Mouse (Mus musculus): ENCODE results near the gene Pde4d. TPM values are rescaled to one million over a fixed set of nuclear protein-coding genes. Genes with fewer than 3 reads are reported as not detected.

Gene Pde4d
- polyA plus RNA-seq, 1 experiment from 2014 or later = 18.6 TPM

GRCm38 (mm10) chr13:108859336-108859735, 409.6 kb downstream of the Pde4d start:
- no peaks in the 10 kb centered on the region for H3K4me1 ChIP-seq (replicated peaks; ENCODE audit: control insufficient read depth, insufficient read depth, low read length)
- no peak for DNase-seq (ENCODE audit: low spot score)

GRCm38 (mm10) chr13:108860737-108861136, 411.0 kb downstream of the Pde4d start:
- WGBS = 75% methylated on average over 7 of the region's 7 CpGs
- Histone ChIP-seq H3K4me3 (ENCODE audit: low read depth, low read length) (no peak overlapping the region), H3K9ac (ENCODE audit: low read length) (no peak overlapping the region), H3K9me3 (ENCODE audit: control insufficient read depth, low read length) (no peaks in the 10 kb centered on the region), H3K4me1 (replicated peaks; ENCODE audit: control insufficient read depth, insufficient read depth, low read length) (no peaks in the 10 kb centered on the region), H3K27ac (ENCODE audit: low read depth) (no peak overlapping the region), H3K27me3 (replicated peaks; ENCODE audit: control insufficient read depth, insufficient read depth, low read length) (no peaks in the 10 kb centered on the region), H3K4me2 (ENCODE audit: low read length) (no peak overlapping the region), H3K36me3 (ENCODE audit: control insufficient read depth, insufficient read depth, low read length) (no peaks in the 10 kb centered on the region)
- ATAC-seq (replicated peaks; ENCODE audit: low FRiP score, low TSS enrichment, low read depth) (no peak), DNase-seq (ENCODE audit: low spot score) (no peak)

More at GRCm38 (mm10) chr13:108859336-108859735, 409.6 kb downstream of the Pde4d start:
- no peak overlapping the region for H3K4me3 ChIP-seq (ENCODE audit: low read depth, low read length)
- H3K9ac ChIP-seq (ENCODE audit: low read length) = no peak overlapping the region
- no peaks in the 10 kb centered on the region for H3K9me3 ChIP-seq (ENCODE audit: control insufficient read depth, low read length)
- H3K36me3 ChIP-seq (ENCODE audit: control insufficient read depth, insufficient read depth, low read length) = no peaks in the 10 kb centered on the region
- no peak for ATAC-seq (replicated peaks; ENCODE audit: low FRiP score, low TSS enrichment, low read depth)
- H3K27ac ChIP-seq (ENCODE audit: low read depth) = no peak overlapping the region
- no peak overlapping the region for H3K4me2 ChIP-seq (ENCODE audit: low read length)
- H3K27me3 ChIP-seq (replicated peaks; ENCODE audit: control insufficient read depth, insufficient read depth, low read length) = no peaks in the 10 kb centered on the region
- WGBS = 75% methylated on average over 3 of the region's 3 CpGs

GRCm38 (mm10) chr13:108861707-108862106, 412.0 kb downstream of the Pde4d start:
- Histone ChIP-seq H3K4me3 (ENCODE audit: low read depth, low read length) (no peak overlapping the region), H3K27me3 (replicated peaks; ENCODE audit: control insufficient read depth, insufficient read depth, low read length) (no peaks in the 10 kb centered on the region), H3K4me1 (replicated peaks; ENCODE audit: control insufficient read depth, insufficient read depth, low read length) (no peaks in the 10 kb centered on the region), H3K9me3 (ENCODE audit: control insufficient read depth, low read length) (no peaks in the 10 kb centered on the region), H3K9ac (ENCODE audit: low read length) (no peak overlapping the region), H3K36me3 (ENCODE audit: control insufficient read depth, insufficient read depth, low read length) (no peaks in the 10 kb centered on the region), H3K27ac (ENCODE audit: low read depth) (no peak overlapping the region), H3K4me2 (ENCODE audit: low read length) (no peak overlapping the region)
- 86% methylated on average over 7 of the region's 7 CpGs for WGBS
- DNase-seq (ENCODE audit: low spot score) = no peak
- ATAC-seq (replicated peaks; ENCODE audit: low FRiP score, low TSS enrichment, low read depth) = no peak

DNA sequence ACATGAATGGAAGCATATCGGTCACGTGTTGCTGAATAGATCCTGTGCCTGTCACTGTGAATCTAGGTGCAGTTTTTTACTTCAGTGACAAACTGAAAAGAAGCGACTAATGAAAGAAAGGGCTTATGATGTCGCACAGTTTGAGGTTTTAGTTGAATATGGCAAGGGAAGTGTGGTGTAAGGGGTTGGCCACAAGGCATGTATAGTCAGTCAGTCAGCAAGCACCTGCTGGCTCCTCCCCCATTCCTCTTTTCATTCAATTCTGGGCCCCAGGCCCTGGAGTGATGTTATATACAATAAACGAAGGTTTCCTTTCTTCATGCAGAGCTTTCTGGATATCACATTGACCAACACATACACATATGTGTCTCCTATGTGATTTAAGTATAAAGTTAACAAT, 412.4 kb downstream of the Pde4d start:
- Histone ChIP-seq H3K27ac (ENCODE audit: low read depth) (no peak overlapping the region), H3K4me3 (ENCODE audit: low read depth, low read length) (no peak overlapping the region), H3K4me1 (replicated peaks; ENCODE audit: control insufficient read depth, insufficient read depth, low read length) (no peaks in the 10 kb centered on the region), H3K4me2 (ENCODE audit: low read length) (no peak overlapping the region), H3K27me3 (replicated peaks; ENCODE audit: control insufficient read depth, insufficient read depth, low read length) (no peaks in the 10 kb centered on the region), H3K9me3 (ENCODE audit: control insufficient read depth, low read length) (no peaks in the 10 kb centered on the region), H3K36me3 (ENCODE audit: control insufficient read depth, insufficient read depth, low read length) (no peaks in the 10 kb centered on the region), H3K9ac (ENCODE audit: low read length) (no peak overlapping the region)
- DNase-seq (ENCODE audit: low spot score) (no peak), ATAC-seq (replicated peaks; ENCODE audit: low FRiP score, low TSS enrichment, low read depth) (no peak)
- WGBS = 82% methylated on average over 5 of the region's 5 CpGs

GRCm38 (mm10) chr13:108900160-108900559, 450.4 kb downstream of the Pde4d start:
- H3K27me3 ChIP-seq (replicated peaks; ENCODE audit: control insufficient read depth, insufficient read depth, low read length) = no peaks in the 10 kb centered on the region
- WGBS = 93% methylated on average over 5 of the region's 5 CpGs

GRCm38 (mm10) chr13:108905121-108905520, 455.4 kb downstream of the Pde4d start:
- Histone ChIP-seq H3K27me3 (replicated peaks; ENCODE audit: control insufficient read depth, insufficient read depth, low read length) (no peaks in the 10 kb centered on the region), H3K4me3 (ENCODE audit: low read depth, low read length) (no peak overlapping the region), H3K4me2 (ENCODE audit: low read length) (no peak overlapping the region), H3K9ac (ENCODE audit: low read length) (no peak overlapping the region), H3K27ac (ENCODE audit: low read depth) (no peak overlapping the region), H3K9me3 (ENCODE audit: control insufficient read depth, low read length) (no peaks in the 10 kb centered on the region), H3K4me1 (replicated peaks; ENCODE audit: control insufficient read depth, insufficient read depth, low read length) (no peaks in the 10 kb centered on the region), H3K36me3 (ENCODE audit: control insufficient read depth, insufficient read depth, low read length) (no peaks in the 10 kb centered on the region)
- ATAC-seq (replicated peaks; ENCODE audit: low FRiP score, low TSS enrichment, low read depth) = no peak
- 65% methylated on average over 2 of the region's 2 CpGs for WGBS
- no peak for DNase-seq (ENCODE audit: low spot score)

More at GRCm38 (mm10) chr13:108900160-108900559, 450.4 kb downstream of the Pde4d start:
- Histone ChIP-seq H3K4me2 (ENCODE audit: low read length) (no peak overlapping the region), H3K9ac (ENCODE audit: low read length) (no peak overlapping the region), H3K27ac (ENCODE audit: low read depth) (no peak overlapping the region), H3K4me1 (replicated peaks; ENCODE audit: control insufficient read depth, insufficient read depth, low read length) (no peaks in the 10 kb centered on the region), H3K9me3 (ENCODE audit: control insufficient read depth, low read length) (no peaks in the 10 kb centered on the region), H3K36me3 (ENCODE audit: control insufficient read depth, insufficient read depth, low read length) (no peaks in the 10 kb centered on the region), H3K4me3 (ENCODE audit: low read depth, low read length) (no peak overlapping the region)
- no peak for ATAC-seq (replicated peaks; ENCODE audit: low FRiP score, low TSS enrichment, low read depth)
- no peak for DNase-seq (ENCODE audit: low spot score)

- Histone ChIP-seq H3K9ac (ENCODE audit: low read length) (no peak overlapping the region), H3K4me1 (replicated peaks; ENCODE audit: control insufficient read depth, insufficient read depth, low read length) (no peaks in the 10 kb centered on the region), H3K27ac (ENCODE audit: low read depth) (no peak overlapping the region), H3K4me3 (ENCODE audit: low read depth, low read length) (no peak overlapping the region), H3K4me2 (ENCODE audit: low read length) (no peak overlapping the region), H3K27me3 (replicated peaks; ENCODE audit: control insufficient read depth, insufficient read depth, low read length) (no peaks in the 10 kb centered on the region), H3K36me3 (ENCODE audit: control insufficient read depth, insufficient read depth, low read length) (no peaks in the 10 kb centered on the region), H3K9me3 (ENCODE audit: control insufficient read depth, low read length) (no peaks in the 10 kb centered on the region)
- ATAC-seq (replicated peaks; ENCODE audit: low FRiP score, low TSS enrichment, low read depth) (no peak), DNase-seq (ENCODE audit: low spot score) (no peak)
- 90% methylated on average over 2 of the region's 2 CpGs for WGBS
Measured at GRCm38 (mm10) chr13:108909193-108909592, 459.4 kb downstream of the Pde4d start.

DNA sequence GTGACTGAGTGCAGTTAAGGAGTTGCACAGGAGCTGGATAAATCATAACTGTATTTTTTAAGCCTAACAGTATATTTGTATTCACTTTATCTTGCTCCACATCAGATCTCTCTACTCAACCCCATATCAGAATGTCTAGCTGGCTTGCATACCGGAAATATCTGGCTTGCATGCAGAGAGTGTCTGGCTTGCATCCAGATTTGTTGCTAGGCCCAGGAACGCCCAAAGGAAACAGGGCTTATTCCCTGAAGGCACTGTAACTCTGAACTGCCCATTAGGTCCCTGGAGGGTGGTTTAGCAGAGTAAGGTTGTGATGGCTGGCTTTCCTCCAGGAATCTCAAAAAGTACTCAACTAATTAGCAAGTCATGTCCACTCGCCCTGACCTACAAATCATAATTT, 464.9 kb downstream of the Pde4d start:
- Histone ChIP-seq H3K9me3 (ENCODE audit: control insufficient read depth, low read length) (no peaks in the 10 kb centered on the region), H3K4me3 (ENCODE audit: low read depth, low read length) (no peak overlapping the region), H3K9ac (ENCODE audit: low read length) (no peak overlapping the region), H3K36me3 (ENCODE audit: control insufficient read depth, insufficient read depth, low read length) (no peaks in the 10 kb centered on the region), H3K27ac (ENCODE audit: low read depth) (no peak overlapping the region), H3K4me2 (ENCODE audit: low read length) (no peak overlapping the region), H3K27me3 (replicated peaks; ENCODE audit: control insufficient read depth, insufficient read depth, low read length) (no peaks in the 10 kb centered on the region), H3K4me1 (replicated peaks; ENCODE audit: control insufficient read depth, insufficient read depth, low read length) (no peaks in the 10 kb centered on the region)
- ATAC-seq (replicated peaks; ENCODE audit: low FRiP score, low TSS enrichment, low read depth) (no peak), DNase-seq (ENCODE audit: low spot score) (no peak)
- WGBS = 51% methylated on average over 3 of the region's 3 CpGs

DNA sequence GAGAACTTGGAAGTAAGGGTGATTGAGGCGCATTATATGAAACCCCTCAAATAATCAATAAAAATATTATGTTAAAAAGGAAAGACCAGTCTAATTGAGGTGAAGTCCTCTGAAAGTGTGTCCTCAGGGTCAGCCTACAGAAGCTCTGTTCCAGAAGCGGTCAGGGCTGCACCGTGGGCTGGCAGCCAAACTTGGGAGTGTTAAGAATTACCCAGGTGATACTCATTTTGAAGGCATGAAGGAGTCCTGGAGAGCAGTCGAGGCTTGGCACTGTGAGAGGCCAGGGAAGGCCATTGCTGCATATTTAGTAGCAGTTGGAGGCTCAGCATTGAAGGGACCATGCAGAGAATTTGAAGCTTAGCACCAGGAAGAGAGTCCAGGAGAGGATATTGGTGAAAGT, 471.4 kb downstream of the Pde4d start:
- no peak overlapping the region for H3K27ac ChIP-seq (ENCODE audit: low read depth)

More for the DNA sequence above, 471.4 kb downstream of the Pde4d start:
- Histone ChIP-seq H3K36me3 (ENCODE audit: control insufficient read depth, insufficient read depth, low read length) (no peaks in the 10 kb centered on the region), H3K27me3 (replicated peaks; ENCODE audit: control insufficient read depth, insufficient read depth, low read length) (no peaks in the 10 kb centered on the region), H3K4me3 (ENCODE audit: low read depth, low read length) (no peak overlapping the region), H3K9me3 (ENCODE audit: control insufficient read depth, low read length) (no peaks in the 10 kb centered on the region), H3K4me2 (ENCODE audit: low read length) (no peak overlapping the region), H3K9ac (ENCODE audit: low read length) (no peak overlapping the region), H3K4me1 (replicated peaks; ENCODE audit: control insufficient read depth, insufficient read depth, low read length) (no peaks in the 10 kb centered on the region)
- 84% methylated on average over 4 of the region's 4 CpGs for WGBS
- no peak for ATAC-seq (replicated peaks; ENCODE audit: low FRiP score, low TSS enrichment, low read depth)
- DNase-seq (ENCODE audit: low spot score) = no peak
